Comparison of ENCODE assay signal across 8 mouse cellular contexts in the genomic region with DNA sequence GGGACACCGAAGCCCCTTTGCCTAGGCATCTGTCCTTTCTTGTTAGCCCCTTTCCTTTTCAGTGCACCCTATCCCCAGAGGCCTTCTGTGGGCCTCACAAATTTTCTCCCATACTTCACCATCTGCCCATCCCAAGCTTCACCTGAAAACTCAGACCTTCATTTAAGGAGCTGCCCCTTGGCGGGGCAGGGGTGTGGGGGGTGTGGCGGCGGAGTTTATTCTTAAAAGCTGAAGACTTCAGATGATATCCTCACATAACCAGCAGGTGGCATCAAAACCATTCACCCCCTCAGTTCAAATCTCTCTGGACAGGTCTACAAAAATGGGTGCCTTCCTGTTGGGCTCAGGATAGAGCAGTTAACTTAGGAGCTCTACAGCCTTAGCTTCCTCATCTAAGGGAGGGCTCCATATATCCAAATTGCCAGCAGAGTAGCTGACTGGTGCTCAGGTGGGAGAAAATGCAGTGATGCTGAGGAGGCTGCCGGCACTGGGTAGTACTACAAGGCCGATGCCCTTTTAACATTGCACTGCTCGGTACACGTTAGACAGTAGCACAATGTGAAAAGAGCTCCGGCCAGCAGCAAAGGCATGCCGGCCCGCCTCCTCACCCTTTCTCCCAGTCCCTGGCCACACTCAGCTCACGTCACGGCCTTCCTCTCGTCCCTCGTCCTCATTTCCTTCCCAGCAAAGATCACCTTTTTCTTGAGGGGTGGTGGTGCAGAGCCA. TPM values are rescaled to one million over a fixed set of nuclear protein-coding genes. Genes with fewer than 3 reads are reported as not detected.
DNase-seq lines count a peak whose midpoint lies in the region; ATAC-seq and TF ChIP-seq lines count a peak whose summit lies in the region.

No protein-coding gene starts in this region.

- no peak overlapping the region for H3K9ac ChIP-seq in limb, embryonic 14.5 days (ENCODE audit: low read depth, low read length, severe bottlenecking)
- H3K9ac ChIP-seq in neural tube, embryonic 11.5 days (ENCODE audit: low read length), result no peak overlapping the region; the same call in 1 of the 2 replicates

- H3K9me3 ChIP-seq in limb, embryonic 14.5 days (ENCODE audit: control insufficient read depth, low read length), result no peaks in the 10 kb centered on the region
- H3K9me3 ChIP-seq in neural tube, embryonic 11.5 days (ENCODE audit: control insufficient read depth, low read length), result no peaks in the 10 kb centered on the region

- TF ChIP-seq POLR2A in cortical plate, adult 2 months (IDR thresholded peaks at IDR 0.05; ENCODE audit: extremely low read depth, insufficient read depth, low read length), result no peak
- TF ChIP-seq POLR2A in limb, embryonic 14.5 days (IDR thresholded peaks at IDR 0.05; ENCODE audit: borderline replicate concordance, extremely low read depth, insufficient read depth, insufficient read length), result no peak

- H3K4me2 ChIP-seq in limb, embryonic 14.5 days (replicated peaks; ENCODE audit: low read depth, low read length, severe bottlenecking), result peak overlapping the region; percentile 86
- peak overlapping the region; percentile 96 for H3K4me2 ChIP-seq in neural tube, embryonic 11.5 days (ENCODE audit: low read depth)

- peak; percentile 64 for TF ChIP-seq CTCF in layer of hippocampus, adult 2 months (conservative IDR thresholded peaks at IDR 0.05)
- TF ChIP-seq CTCF in cortical plate, adult 2 months (IDR thresholded peaks at IDR 0.05; ENCODE audit: extremely low read depth, insufficient read depth, low read length), result peak; percentile 18; the same call in 1 of the 2 replicates

- no peaks in the 10 kb centered on the region for H3K27me3 ChIP-seq in limb, embryonic 14.5 days (ENCODE audit: control insufficient read depth, insufficient read depth, low read length)
- no peaks in the 10 kb centered on the region for H3K27me3 ChIP-seq in neural tube, embryonic 11.5 days (ENCODE audit: control insufficient read depth, insufficient read depth, low read length)

- 80% methylated on average over 15 of the region's 15 CpGs for WGBS in limb, embryonic 14.5 days
- 81% methylated on average over 15 of the region's 15 CpGs for WGBS in neural tube, embryonic 11.5 days

- no peak overlapping the region for H3K4me3 ChIP-seq in layer of hippocampus, adult 2 months
- no peak overlapping the region for H3K4me3 ChIP-seq in cortical plate, adult 2 months (ENCODE audit: insufficient read depth, low read length)
- H3K4me3 ChIP-seq in limb, embryonic 14.5 days (replicated peaks; ENCODE audit: low read length), result peak overlapping the region; percentile 94; the same call in 1 of the 2 replicates
- H3K4me3 ChIP-seq in neural tube, embryonic 11.5 days (ENCODE audit: low read depth, low read length), result 0 out of 2 replicates have a peak overlapping the region, but pooled peaks have one; percentile 69

- H3K4me1 ChIP-seq in cortical plate, adult 2 months (ENCODE audit: control insufficient read depth, insufficient read depth, low read length), result peaks cover 2% of the 10 kb centered on the region; the same call in 1 of the 2 replicates
- peaks cover 58% of the 10 kb centered on the region for H3K4me1 ChIP-seq in limb, embryonic 14.5 days (ENCODE audit: control insufficient read depth, insufficient read depth, low read length)
- H3K4me1 ChIP-seq in neural tube, embryonic 11.5 days (ENCODE audit: control insufficient read depth, insufficient read depth, low read length), result peaks cover 49% of the 10 kb centered on the region

- peak; percentile 21 to 29; a peak in 1 of 4 replicates for ATAC-seq in hematopoietic stem cell, adult 5-6 weeks (replicated peaks in 1 of 2; ENCODE audit: insufficient read depth in 1 of 2, low FRiP score in 2 of 2, low TSS enrichment in 1 of 2, low read depth in 1 of 2, poor library complexity in 2 of 2, severe bottlenecking in 2 of 2)
- ATAC-seq in limb, embryonic 14.5 days (ENCODE audit: low FRiP score, low read depth), result no peak
- no peak for ATAC-seq in neural tube, embryonic 11.5 days (ENCODE audit: insufficient read depth, low FRiP score, low TSS enrichment)

- no peak for DNase-seq in layer of hippocampus, adult 2 months (ENCODE audit: low spot score in 2 of 2)
- DNase-seq in layer of hippocampus, adult 11-12 months (ENCODE audit: low spot score), result no peak
- no peak for DNase-seq in limb, embryonic 14.5 days (ENCODE audit: low spot score)
- DNase-seq in neural tube, embryonic 11.5 days (ENCODE audit: low spot score), result peak; percentile 30
- no peak for DNase-seq in gastrocnemius, adult 8-10 months (ENCODE audit: low spot score in 2 of 2)
- no peak for DNase-seq in left cerebral cortex, adult 11 months (ENCODE audit: low spot score)

- H3K27ac ChIP-seq in layer of hippocampus, adult 2 months, result no peak overlapping the region
- no peak overlapping the region for H3K27ac ChIP-seq in cortical plate, adult 2 months (ENCODE audit: insufficient read depth, low read length)
- peak overlapping the region; percentile 100; the same call in 1 of the 2 replicates for H3K27ac ChIP-seq in limb, embryonic 14.5 days (replicated peaks; ENCODE audit: low read depth, low read length)
- H3K27ac ChIP-seq in neural tube, embryonic 11.5 days (ENCODE audit: low read depth, low read length), result 0 out of 2 replicates have a peak overlapping the region, but pooled peaks have one; percentile 98

- peaks cover 19% of the 10 kb centered on the region for H3K36me3 ChIP-seq in limb, embryonic 14.5 days (ENCODE audit: control insufficient read depth, insufficient read depth, low read length)
- 0 out of 2 replicates have a peak, but pooled peaks cover 3% of the 10 kb centered on the region for H3K36me3 ChIP-seq in neural tube, embryonic 11.5 days (ENCODE audit: control insufficient read depth, insufficient read depth, low read length)

RNA-seq across cellular contexts. Expression of a gene that starts 2.7 kb away (rescaled TPM):
- 1 to 10 TPM; 1.6 to 2.5 TPM for total RNA-seq in layer of hippocampus, adult 2 months (2021)
- polyA plus RNA-seq in cortical plate, adult 2 months (2012; rRNA removed), result 1.4 and 2.0 TPM in 2 replicates
- 2.0 TPM in 1 of 2 replicates, not detected in the other for total RNA-seq in hematopoietic stem cell, adult 5-6 weeks (2017)
- polyA plus RNA-seq in limb, embryonic 14.5 days (2012; rRNA removed), result 11.6 and 14.9 TPM in 2 replicates
- 4.3 and 5.7 TPM in 2 replicates for polyA plus RNA-seq in limb, embryonic 14.5 days (2014; fragmentation: Nextera tagmentation; extraction: Ambion mirVana)
- polyA plus RNA-seq in neural tube, embryonic 11.5 days (2014; fragmentation: Nextera tagmentation; extraction: Ambion mirVana), result 4.5 and 5.1 TPM in 2 replicates
- total RNA-seq in gastrocnemius, adult 8-10 months (2022), result under 1 TPM in 1 of 4 experiments, not detected in 3; 0.60 TPM

RNA-seq across cellular contexts. Expression of a gene that starts 6.9 kb away (rescaled TPM):
- 10 to 100 TPM; 90.0 to 93.4 TPM for total RNA-seq in layer of hippocampus, adult 2 months (2021)
- polyA plus RNA-seq in cortical plate, adult 2 months (2012; rRNA removed), result 129 and 156 TPM in 2 replicates
- 0.25 and 0.50 TPM in 2 replicates for total RNA-seq in hematopoietic stem cell, adult 5-6 weeks (2017)
- polyA plus RNA-seq in limb, embryonic 14.5 days (2012; rRNA removed), result 13.2 and 14.6 TPM in 2 replicates
- polyA plus RNA-seq in limb, embryonic 14.5 days (2014; fragmentation: Nextera tagmentation; extraction: Ambion mirVana), result 7.4 and 9.0 TPM in 2 replicates
- 10.5 and 12.9 TPM in 2 replicates for polyA plus RNA-seq in neural tube, embryonic 11.5 days (2014; fragmentation: Nextera tagmentation; extraction: Ambion mirVana)
- total RNA-seq in gastrocnemius, adult 8-10 months (2022), result under 1 TPM in 3 of 4 experiments, not detected in 1; 0.34 to 0.54 (median 0.54) TPM

RNA-seq across cellular contexts. Expression of a gene that starts 13.6 kb away (rescaled TPM):
- total RNA-seq in layer of hippocampus, adult 2 months (2021), result 1 to 10 TPM; 8.1 to 8.8 TPM
- polyA plus RNA-seq in cortical plate, adult 2 months (2012; rRNA removed), result 9.0 and 10.0 TPM in 2 replicates
- total RNA-seq in hematopoietic stem cell, adult 5-6 weeks (2017), result 37.4 and 38.4 TPM in 2 replicates
- 19.5 and 21.1 TPM in 2 replicates for polyA plus RNA-seq in limb, embryonic 14.5 days (2012; rRNA removed)
- 30.7 and 30.9 TPM in 2 replicates for polyA plus RNA-seq in limb, embryonic 14.5 days (2014; fragmentation: Nextera tagmentation; extraction: Ambion mirVana)
- 47.2 and 48.5 TPM in 2 replicates for polyA plus RNA-seq in neural tube, embryonic 11.5 days (2014; fragmentation: Nextera tagmentation; extraction: Ambion mirVana)
- total RNA-seq in gastrocnemius, adult 8-10 months (2022), result 1 to 10 TPM; 3.7 to 4.3 (median 4.1) TPM

RNA-seq across cellular contexts. Expression of a gene that starts 25.8 kb away (rescaled TPM):
- total RNA-seq in layer of hippocampus, adult 2 months (2021), result 10 to 100 TPM; 37.4 to 38.1 TPM
- 27.5 and 29.7 TPM in 2 replicates for polyA plus RNA-seq in cortical plate, adult 2 months (2012; rRNA removed)
- 30.1 and 33.2 TPM in 2 replicates for total RNA-seq in hematopoietic stem cell, adult 5-6 weeks (2017)
- 46.6 and 55.4 TPM in 2 replicates for polyA plus RNA-seq in limb, embryonic 14.5 days (2012; rRNA removed)
- 34.0 and 36.5 TPM in 2 replicates for polyA plus RNA-seq in limb, embryonic 14.5 days (2014; fragmentation: Nextera tagmentation; extraction: Ambion mirVana)
- polyA plus RNA-seq in neural tube, embryonic 11.5 days (2014; fragmentation: Nextera tagmentation; extraction: Ambion mirVana), result 27.4 and 27.6 TPM in 2 replicates
- total RNA-seq in gastrocnemius, adult 8-10 months (2022), result 100 to 1,000 TPM in 1 of 4 experiments, 10 to 100 TPM in 3; 78.4 to 100 (median 81.7) TPM

RNA-seq across cellular contexts. Expression of a gene that starts 34.5 kb away (rescaled TPM):
- total RNA-seq in layer of hippocampus, adult 2 months (2021), result 1 to 10 TPM; 7.4 to 8.4 TPM
- polyA plus RNA-seq in cortical plate, adult 2 months (2012; rRNA removed), result 11.2 and 13.6 TPM in 2 replicates
- total RNA-seq in hematopoietic stem cell, adult 5-6 weeks (2017), result 0.63 TPM in 1 of 2 replicates, not detected in the other
- 38.9 and 41.2 TPM in 2 replicates for polyA plus RNA-seq in limb, embryonic 14.5 days (2012; rRNA removed)
- 44.1 and 44.4 TPM in 2 replicates for polyA plus RNA-seq in limb, embryonic 14.5 days (2014; fragmentation: Nextera tagmentation; extraction: Ambion mirVana)
- polyA plus RNA-seq in neural tube, embryonic 11.5 days (2014; fragmentation: Nextera tagmentation; extraction: Ambion mirVana), result 30.9 and 31.9 TPM in 2 replicates
- total RNA-seq in gastrocnemius, adult 8-10 months (2022), result 10 to 100 TPM; 22.0 to 55.1 (median 36.1) TPM

Comparison
In these comparisons a context has a peak if more than half of its experiments do, and no peak if none do; other contexts are left out.
1. H3K27ac ChIP-seq: peak in limb, embryonic 14.5 days (single experiment) and neural tube, embryonic 11.5 days (single experiment); none in layer of hippocampus, adult 2 months (single experiment) and cortical plate, adult 2 months (single experiment).
2. H3K4me3 ChIP-seq: peak in limb, embryonic 14.5 days (single experiment) and neural tube, embryonic 11.5 days (single experiment); none in layer of hippocampus, adult 2 months (single experiment) and cortical plate, adult 2 months (single experiment).
3. ATAC-seq: peak in hematopoietic stem cell, adult 5-6 weeks (2 of 2); none in limb, embryonic 14.5 days (single experiment) and neural tube, embryonic 11.5 days (single experiment).
4. RNA of a gene that starts 6.9 kb away (total RNA-seq): 90.0 to 93.4 TPM in layer of hippocampus, adult 2 months; 0.34 to 0.54 TPM in gastrocnemius, adult 8-10 months and 0.25 to 0.50 TPM in hematopoietic stem cell, adult 5-6 weeks; every median in the first group is over 10 times any median in the second.